Mouse (Mus musculus): ENCODE measurements around the gene Klhl33. TPM values are rescaled to one million over a fixed set of nuclear protein-coding genes. Genes with fewer than 3 reads are reported as not detected.
"Not testable (repeated sequence)": the region's sequence is repeated elsewhere in the genome, so short reads cannot be mapped to it uniquely, and the experiment has no call there.

Gene Klhl33
- polyA plus RNA-seq (2015; fragmentation: Nextera tagmentation; extraction: Ambion mirVana), result 0.08 and 0.11 TPM in 2 replicates

DNA sequence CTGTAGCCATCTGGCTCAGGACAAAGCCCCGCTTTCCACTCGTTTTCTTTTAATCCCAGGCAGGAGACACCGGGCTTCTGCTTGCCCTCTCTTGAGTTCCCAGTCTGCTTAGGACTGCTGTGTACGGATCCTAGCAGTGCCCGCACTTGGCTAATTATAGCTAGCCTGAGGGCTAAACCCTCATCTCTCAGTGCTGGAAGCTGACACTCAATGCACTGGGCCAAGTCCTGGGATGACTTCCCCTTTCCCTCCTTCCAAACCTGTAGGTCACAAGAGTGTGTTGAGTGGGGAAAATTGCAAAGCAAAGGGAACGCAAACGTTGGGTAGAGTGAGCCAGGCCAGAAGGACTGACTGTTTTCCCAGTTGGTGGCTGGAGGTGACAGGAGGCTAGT, at the start of gene Klhl33:
TSS of gene Klhl33 (minus strand) at position 134 of the 392 bp plus-strand sequence.
- peak within 1 kb of the TSS; percentile 41; the same call in 1 of the 2 replicates for H3K27ac ChIP-seq (ENCODE audit: low read length)
- H3K9me3 ChIP-seq (replicated peaks; ENCODE audit: control insufficient read depth, low read length), result no peaks in the 10 kb centered on the region
- 38% methylated on average over 7 of the region's 7 CpGs for WGBS (ENCODE audit: insufficient replicate concordance)
- ATAC-seq (ENCODE audit: low read depth), result no peak
- H3K4me2 ChIP-seq (ENCODE audit: low read depth, low read length), result peak within 1 kb of the TSS; percentile 50
- peaks cover 5% of the 10 kb centered on the region; the same call in 1 of the 2 replicates for H3K27me3 ChIP-seq (ENCODE audit: control insufficient read depth, insufficient read depth, low read depth, low read length)
- H3K36me3 ChIP-seq (ENCODE audit: control insufficient read depth, insufficient read depth), result no peaks in the 10 kb centered on the region
- peak within 1 kb of the TSS; percentile 6 for H3K9ac ChIP-seq (ENCODE audit: low read depth, low read length)
- peaks cover 3% of the 10 kb centered on the region for H3K4me1 ChIP-seq (ENCODE audit: control insufficient read depth, low read depth, low read length)
- H3K4me3 ChIP-seq (ENCODE audit: low read depth, low read length), result peak within 1 kb of the TSS; percentile 28

GRCm38 (mm10) chr14:50945526-50945925, 48.2 kb upstream of the Klhl33 start:
- H3K36me3 ChIP-seq (ENCODE audit: control insufficient read depth, insufficient read depth); H3K27me3 ChIP-seq (ENCODE audit: control insufficient read depth, insufficient read depth, low read depth, low read length); ATAC-seq (ENCODE audit: low read depth); H3K9me3 ChIP-seq (replicated peaks; ENCODE audit: control insufficient read depth, low read length); H3K4me1 ChIP-seq (ENCODE audit: control insufficient read depth, low read depth, low read length): not testable (repeated sequence)
- Histone ChIP-seq H3K27ac (ENCODE audit: low read length) (peak overlapping the region; percentile 92), H3K4me3 (ENCODE audit: low read depth, low read length) (peak overlapping the region; percentile 72), H3K4me2 (ENCODE audit: low read depth, low read length) (peak overlapping the region; percentile 85), H3K9ac (ENCODE audit: low read depth, low read length) (peak overlapping the region; percentile 79)
- 4% methylated on average over 3 of the region's 3 CpGs for WGBS (ENCODE audit: insufficient replicate concordance)

DNA sequence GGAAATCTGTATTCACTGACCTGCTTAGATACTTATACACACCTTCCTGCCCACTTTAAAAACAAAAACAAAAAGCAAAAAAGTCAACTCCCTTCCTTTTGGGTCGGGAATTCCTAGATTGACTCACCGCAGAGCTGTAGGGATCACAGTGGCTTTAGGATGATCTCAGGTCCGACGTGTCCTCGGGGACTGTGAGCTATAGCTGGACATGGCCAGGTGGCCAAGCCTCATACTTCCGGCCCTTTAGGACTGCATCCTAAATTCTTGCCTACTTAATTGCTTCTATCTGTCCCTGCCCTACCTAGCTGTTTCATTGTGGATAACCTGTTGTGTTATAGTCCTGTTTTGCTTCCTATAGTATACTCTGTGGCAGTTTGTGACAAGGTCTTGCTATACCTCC, 47.8 kb upstream of the Klhl33 start:
- H3K9me3 ChIP-seq (replicated peaks; ENCODE audit: control insufficient read depth, low read length); H3K27me3 ChIP-seq (ENCODE audit: control insufficient read depth, insufficient read depth, low read depth, low read length); H3K36me3 ChIP-seq (ENCODE audit: control insufficient read depth, insufficient read depth); H3K4me1 ChIP-seq (ENCODE audit: control insufficient read depth, low read depth, low read length); ATAC-seq (ENCODE audit: low read depth): not testable (repeated sequence)
- H3K9ac ChIP-seq (ENCODE audit: low read depth, low read length), result peak overlapping the region; percentile 79
- peak overlapping the region; percentile 92 for H3K27ac ChIP-seq (ENCODE audit: low read length)
- peak overlapping the region; percentile 85 for H3K4me2 ChIP-seq (ENCODE audit: low read depth, low read length)
- peak overlapping the region; percentile 72 for H3K4me3 ChIP-seq (ENCODE audit: low read depth, low read length)
- WGBS (ENCODE audit: insufficient replicate concordance), result 4% methylated on average over 6 of the region's 6 CpGs

GRCm38 (mm10) chr14:50944668-50945033, 47.3 kb upstream of the Klhl33 start:
- peak; percentile 85 for ATAC-seq (ENCODE audit: low read depth)
- peak overlapping the region; percentile 79 for H3K9ac ChIP-seq (ENCODE audit: low read depth, low read length)
- WGBS (ENCODE audit: insufficient replicate concordance), result 0% methylated on average over 15 of the region's 15 CpGs

GRCm38 (mm10) chr14:50943932-50944667, 46.8 kb upstream of the Klhl33 start, which contains the start of gene Gm49342:
Gene Gm49342 (plus strand): TSS chr14:50944517.
- Histone ChIP-seq H3K9me3 (replicated peaks; ENCODE audit: control insufficient read depth, low read length) (no peaks in the 10 kb centered on the region), H3K27ac (ENCODE audit: low read length) (peak within 1 kb of the TSS; percentile 92), H3K4me2 (ENCODE audit: low read depth, low read length) (peak within 1 kb of the TSS; percentile 85), H3K36me3 (ENCODE audit: control insufficient read depth, insufficient read depth) (peaks cover 3% of the 10 kb centered on the region; the same call in 1 of the 2 replicates), H3K9ac (ENCODE audit: low read depth, low read length) (peak within 1 kb of the TSS; percentile 79), H3K27me3 (ENCODE audit: control insufficient read depth, insufficient read depth, low read depth, low read length) (no peaks in the 10 kb centered on the region), H3K4me3 (ENCODE audit: low read depth, low read length) (peak within 1 kb of the TSS; percentile 72), H3K4me1 (ENCODE audit: control insufficient read depth, low read depth, low read length) (peaks cover 7% of the 10 kb centered on the region)
- 6% methylated on average over 31 of the region's 31 CpGs for WGBS (ENCODE audit: insufficient replicate concordance)
- peak; percentile 97 for ATAC-seq (ENCODE audit: low read depth)

More at GRCm38 (mm10) chr14:50944668-50945033, 47.3 kb upstream of the Klhl33 start:
- Histone ChIP-seq H3K4me3 (ENCODE audit: low read depth, low read length) (peak overlapping the region; percentile 72), H3K27ac (ENCODE audit: low read length) (peak overlapping the region; percentile 92), H3K4me2 (ENCODE audit: low read depth, low read length) (peak overlapping the region; percentile 85)
- H3K9me3 ChIP-seq (replicated peaks; ENCODE audit: control insufficient read depth, low read length); H3K36me3 ChIP-seq (ENCODE audit: control insufficient read depth, insufficient read depth); H3K4me1 ChIP-seq (ENCODE audit: control insufficient read depth, low read depth, low read length); H3K27me3 ChIP-seq (ENCODE audit: control insufficient read depth, insufficient read depth, low read depth, low read length): not testable (repeated sequence)

DNA sequence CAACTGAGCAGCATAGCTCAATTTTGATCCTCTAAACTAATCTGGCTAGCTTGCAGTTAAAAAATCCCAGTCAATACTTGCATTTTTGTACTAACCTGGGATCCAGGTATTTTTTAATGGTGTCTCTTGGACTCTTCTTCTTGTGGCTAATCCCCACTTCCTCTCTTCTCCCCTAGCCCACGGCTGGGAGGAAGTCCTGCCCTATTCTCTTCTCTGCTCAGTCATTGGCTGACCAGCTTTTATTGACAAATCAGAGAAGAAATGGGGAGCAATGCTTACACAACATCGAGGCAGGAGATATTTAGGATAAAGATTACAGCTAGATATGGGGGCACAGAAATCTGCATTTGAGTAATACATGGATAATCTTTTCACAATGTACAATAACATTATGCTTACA, 41.6 kb upstream of the Klhl33 start:
- ATAC-seq (ENCODE audit: low read depth), result no peak
- no peak overlapping the region for H3K4me2 ChIP-seq (ENCODE audit: low read depth, low read length)
- WGBS (ENCODE audit: insufficient replicate concordance), result 7% methylated on average over 2 of the region's 2 CpGs
- no peak overlapping the region for H3K9ac ChIP-seq (ENCODE audit: low read depth, low read length)
- no peak overlapping the region for H3K27ac ChIP-seq (ENCODE audit: low read length)
- H3K9me3 ChIP-seq (replicated peaks; ENCODE audit: control insufficient read depth, low read length), result no peaks in the 10 kb centered on the region
- H3K27me3 ChIP-seq (ENCODE audit: control insufficient read depth, insufficient read depth, low read depth, low read length), result no peaks in the 10 kb centered on the region
- no peak overlapping the region for H3K4me3 ChIP-seq (ENCODE audit: low read depth, low read length)
- H3K36me3 ChIP-seq (ENCODE audit: control insufficient read depth, insufficient read depth), result no peaks in the 10 kb centered on the region
- H3K4me1 ChIP-seq (ENCODE audit: control insufficient read depth, low read depth, low read length), result peaks cover 3% of the 10 kb centered on the region

DNA sequence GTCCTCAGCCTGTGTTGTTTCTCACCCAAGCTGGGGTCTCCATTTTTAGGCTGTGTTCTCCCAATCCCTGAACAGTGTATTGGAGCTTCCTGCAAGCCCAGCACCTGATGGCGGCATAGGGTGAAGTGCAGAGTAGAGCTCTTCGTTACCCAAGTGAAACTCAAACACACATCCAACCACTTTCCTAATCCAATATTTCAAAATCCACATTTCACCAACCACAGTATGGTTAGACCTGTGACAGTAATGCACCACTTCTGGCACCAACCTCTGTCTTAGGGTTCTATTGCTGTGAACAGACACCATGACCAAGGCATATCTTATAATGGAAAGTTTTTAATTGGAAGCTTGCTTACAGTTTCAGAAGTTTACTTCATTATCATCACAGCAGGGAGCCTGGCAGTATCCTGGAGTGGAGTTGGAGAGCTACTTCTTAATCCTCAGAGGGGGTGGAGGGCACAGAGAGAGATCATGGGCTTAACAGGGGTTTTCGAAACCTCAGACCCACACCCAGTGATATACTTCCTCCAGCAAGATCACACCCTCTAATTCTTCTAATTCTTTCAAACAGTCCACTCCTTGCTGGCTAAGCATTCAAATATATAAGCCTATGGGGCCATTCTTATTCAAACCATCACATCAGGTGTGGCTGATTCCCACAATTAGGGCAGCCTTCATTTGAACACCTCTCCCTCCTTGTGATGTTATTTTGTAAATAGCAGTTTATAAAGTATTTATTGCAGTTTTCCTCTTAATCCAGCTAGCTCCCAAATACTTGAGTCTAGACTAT, 41.0 kb upstream of the Klhl33 start:
- Histone ChIP-seq H3K27ac (ENCODE audit: low read length) (no peak overlapping the region), H3K4me1 (ENCODE audit: control insufficient read depth, low read depth, low read length) (no peaks in the 10 kb centered on the region), H3K4me3 (ENCODE audit: low read depth, low read length) (no peak overlapping the region), H3K27me3 (ENCODE audit: control insufficient read depth, insufficient read depth, low read depth, low read length) (no peaks in the 10 kb centered on the region), H3K9me3 (replicated peaks; ENCODE audit: control insufficient read depth, low read length) (no peaks in the 10 kb centered on the region), H3K9ac (ENCODE audit: low read depth, low read length) (no peak overlapping the region), H3K4me2 (ENCODE audit: low read depth, low read length) (no peak overlapping the region), H3K36me3 (ENCODE audit: control insufficient read depth, insufficient read depth) (no peaks in the 10 kb centered on the region)
- ATAC-seq (ENCODE audit: low read depth), result no peak
- WGBS (ENCODE audit: insufficient replicate concordance), result 66% methylated on average over 3 of the region's 3 CpGs

DNA sequence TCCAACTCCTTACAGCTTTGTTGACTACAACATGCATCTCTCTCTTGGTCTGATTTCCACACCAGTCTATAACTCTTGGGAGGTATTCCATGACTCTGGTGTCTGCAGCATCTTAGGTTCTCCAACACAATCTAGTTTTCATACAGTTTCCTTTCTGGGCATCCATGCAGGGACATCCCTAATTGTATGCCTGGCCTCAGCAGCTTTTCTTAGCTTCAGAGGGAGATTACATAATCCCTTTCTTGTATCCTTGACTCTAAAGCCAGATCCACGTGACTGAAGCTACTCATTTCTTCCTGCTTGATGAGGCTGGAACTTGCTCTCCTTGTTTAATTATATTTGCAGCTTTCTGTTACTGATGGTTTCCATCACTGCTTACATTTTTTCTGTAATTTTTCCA, 39.3 kb upstream of the Klhl33 start:
- H3K4me1 ChIP-seq (ENCODE audit: control insufficient read depth, low read depth, low read length), result peaks cover 7% of the 10 kb centered on the region
- WGBS (ENCODE audit: insufficient replicate concordance), result 55% methylated on average over 1 of the region's 1 CpGs
- no peak for ATAC-seq (ENCODE audit: low read depth)
- H3K27me3 ChIP-seq (ENCODE audit: control insufficient read depth, insufficient read depth, low read depth, low read length), result no peaks in the 10 kb centered on the region
- no peaks in the 10 kb centered on the region for H3K9me3 ChIP-seq (replicated peaks; ENCODE audit: control insufficient read depth, low read length)
- H3K36me3 ChIP-seq (ENCODE audit: control insufficient read depth, insufficient read depth), result no peaks in the 10 kb centered on the region
- no peak overlapping the region for H3K9ac ChIP-seq (ENCODE audit: low read depth, low read length)
- no peak overlapping the region for H3K4me2 ChIP-seq (ENCODE audit: low read depth, low read length)
- H3K4me3 ChIP-seq (ENCODE audit: low read depth, low read length), result no peak overlapping the region
- H3K27ac ChIP-seq (ENCODE audit: low read length), result no peak overlapping the region
